Mouse (Mus musculus) lung, postnatal 10 days (tissue): ENCODE results near the gene Gm49425.

Source experiments
- DNase-seq: peaks from one replicate; pipeline ENCODE4 v3.0.0; 2021

Gm49425 gene

DNA sequence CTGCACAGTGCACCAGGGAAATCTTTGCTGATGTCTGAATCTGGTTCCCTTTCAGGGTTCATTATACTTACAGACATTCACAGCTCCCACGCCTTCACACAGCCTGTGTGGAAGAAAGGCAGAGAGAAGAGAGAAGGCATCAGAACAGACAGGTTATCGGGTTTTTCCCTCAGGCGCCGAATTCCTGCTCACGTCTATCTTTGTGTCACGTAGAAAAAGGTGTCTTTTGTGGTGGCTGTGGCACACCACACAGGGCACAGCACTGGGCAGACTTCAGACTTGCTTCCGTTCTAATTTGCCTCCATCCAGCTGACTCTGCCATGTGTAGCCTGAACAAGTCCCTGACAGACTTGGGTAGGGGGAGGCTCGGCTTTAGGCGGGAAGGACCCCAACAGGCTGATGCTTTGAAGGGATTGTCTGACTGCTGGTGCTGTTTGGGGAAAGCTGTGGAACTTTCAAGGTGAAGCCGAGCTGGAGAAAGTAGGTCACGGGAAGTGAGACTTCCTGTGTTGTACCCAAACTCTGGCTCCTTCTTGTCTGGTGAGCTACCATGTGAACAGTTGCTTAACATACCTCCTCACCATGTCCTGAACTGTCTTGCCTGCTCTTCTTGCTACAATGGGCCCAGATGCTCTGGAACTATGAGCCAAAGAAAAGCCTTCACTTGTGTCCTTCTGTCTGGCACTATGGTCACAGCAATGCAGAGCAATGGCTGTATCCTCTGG, 31.0 kb downstream of the Gm49425 start:
- no peak for DNase-seq

DNA sequence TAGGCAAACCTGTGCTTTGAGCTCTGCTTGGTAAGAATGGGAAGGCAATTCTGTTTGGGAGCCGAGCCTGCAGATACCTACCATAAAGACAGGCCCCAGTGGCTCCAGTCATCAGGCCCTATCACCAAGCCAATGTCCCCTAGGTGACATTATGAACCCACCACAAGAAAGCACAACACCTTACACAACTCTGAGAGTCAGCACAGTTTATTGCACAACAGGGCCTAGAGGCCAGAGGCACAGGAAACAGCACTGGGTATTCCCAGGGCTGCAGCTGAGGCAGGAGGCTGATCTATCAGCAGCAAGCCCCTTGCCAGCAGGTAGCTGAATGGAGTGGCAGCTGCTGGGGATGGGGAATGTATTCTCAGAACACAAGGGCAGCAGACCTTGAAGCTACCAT, 32.1 kb downstream of the Gm49425 start:
- DNase-seq: no peak

DNA sequence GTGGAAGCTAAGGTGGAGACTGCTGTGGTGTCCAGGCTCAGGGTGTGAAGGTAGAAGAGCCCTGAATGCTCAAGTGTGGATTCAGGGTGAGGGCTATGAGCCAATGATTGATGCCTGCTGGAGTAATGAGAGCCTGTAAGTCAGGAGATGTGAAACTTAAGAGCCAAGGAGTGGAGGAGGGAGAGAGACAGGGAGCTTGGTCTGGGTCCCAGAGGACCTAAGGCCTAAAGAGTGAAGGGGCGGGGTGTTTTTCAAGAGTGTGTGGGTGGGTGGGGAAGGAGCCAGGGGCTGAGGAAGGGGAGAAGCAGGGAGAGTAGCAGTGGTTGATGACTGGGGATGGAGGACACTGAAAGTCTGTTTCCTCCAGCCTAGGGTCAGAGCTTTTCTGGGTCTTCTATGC, 33.4 kb downstream of the Gm49425 start:
- no peak for DNase-seq

DNA sequence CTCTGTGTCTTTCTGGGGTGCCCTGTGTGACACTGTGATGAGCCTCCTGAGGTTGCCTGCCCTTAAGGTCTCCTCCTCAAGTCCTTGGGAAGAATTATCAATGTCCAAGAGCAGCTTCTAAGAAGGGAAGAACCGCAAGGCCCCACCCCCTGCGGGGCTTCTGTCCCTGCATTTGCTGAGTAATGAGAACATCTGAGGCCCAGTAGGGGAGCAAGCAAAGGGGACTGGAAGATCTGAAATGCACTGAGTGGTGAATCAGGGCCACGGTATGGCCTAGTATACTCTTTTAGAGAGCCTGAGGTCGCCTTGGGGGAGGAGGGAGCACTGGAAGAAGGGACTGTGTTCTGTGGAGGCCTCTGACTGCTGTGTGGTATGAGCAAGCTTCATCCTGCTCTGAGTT, 35.0 kb downstream of the Gm49425 start:
- no peak for DNase-seq

DNA sequence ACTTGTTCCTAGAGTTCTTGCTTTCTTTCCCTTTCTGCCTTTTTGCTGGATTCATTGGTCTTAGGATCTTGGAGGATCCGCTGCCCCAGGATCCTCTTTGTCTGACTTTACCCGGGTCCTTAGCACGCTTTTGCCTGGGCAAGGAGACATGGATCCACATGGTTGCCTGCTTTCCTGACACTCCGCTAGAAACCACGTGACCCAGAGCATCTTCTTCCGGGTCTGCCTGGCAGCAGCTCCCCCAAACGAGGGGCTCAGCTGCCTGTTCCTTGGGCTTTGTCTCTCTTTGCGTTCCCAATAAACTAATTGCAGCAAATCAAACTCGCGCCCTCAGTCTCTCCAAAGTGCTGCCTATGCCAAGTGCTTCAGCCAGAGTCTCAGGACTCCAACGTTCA, 37.4 kb downstream of the Gm49425 start:
- DNase-seq: no peak

DNA sequence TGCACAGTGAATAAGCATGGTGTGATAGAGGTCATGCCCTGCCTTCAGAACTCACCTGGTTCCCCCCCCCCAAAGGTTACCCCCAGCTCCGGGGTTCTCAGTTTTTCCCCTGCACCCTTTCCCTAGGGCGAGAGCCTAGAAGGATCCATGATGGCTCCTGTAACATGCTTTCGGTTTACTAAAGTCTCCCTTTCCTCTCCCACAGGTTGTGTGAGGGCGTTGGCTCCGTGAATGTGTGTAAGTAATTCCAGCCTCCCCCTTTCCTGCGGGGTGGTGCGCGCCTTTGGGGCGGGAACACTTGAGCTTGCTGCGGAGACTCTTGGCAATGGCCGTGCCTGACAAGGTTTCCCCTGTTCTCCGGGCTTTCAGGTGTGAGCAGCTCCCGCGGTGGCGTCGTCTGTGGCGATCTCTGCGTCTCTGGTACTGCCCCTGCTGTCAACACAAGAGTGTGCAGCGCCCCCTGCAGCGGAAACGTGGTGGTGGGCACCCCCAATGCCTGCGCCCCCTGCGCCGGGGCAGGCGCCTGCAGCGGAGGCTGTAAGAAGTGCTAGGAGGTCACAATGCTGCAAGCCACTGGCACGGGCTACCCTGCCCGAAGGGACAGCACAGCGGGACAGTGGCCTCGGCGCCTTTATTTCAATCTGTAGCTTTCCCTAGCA, 37.9 kb downstream of the Gm49425 start:
- peak; percentile 71 for DNase-seq

DNA sequence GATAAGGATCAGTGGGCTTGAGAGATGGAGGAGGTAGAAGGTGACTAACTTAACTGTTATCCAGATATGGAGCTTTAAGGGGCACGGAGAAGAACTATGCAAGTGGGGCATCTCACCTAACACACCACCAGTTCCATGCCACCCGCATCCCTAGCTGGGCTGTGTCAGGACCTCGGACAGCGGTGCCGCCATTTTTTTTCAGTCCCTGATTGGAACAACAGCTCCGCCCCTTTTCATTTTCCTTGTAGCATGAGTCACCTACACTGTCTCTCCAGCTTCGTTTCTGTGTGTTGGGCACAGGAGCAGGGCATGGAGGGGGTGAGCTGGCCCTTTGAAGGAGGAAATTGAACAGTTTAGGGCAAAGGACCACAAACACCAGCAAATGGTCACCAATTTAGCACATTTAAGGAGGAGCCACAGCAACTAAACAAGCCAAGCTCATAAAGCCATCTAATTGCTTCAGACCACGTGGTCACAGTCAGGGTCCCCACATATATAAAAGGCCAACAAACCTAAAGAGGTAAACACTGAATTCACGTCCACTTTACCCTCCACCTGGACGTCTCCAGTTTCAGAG, 44.0 kb downstream of the Gm49425 start, which contains the start of gene Krt86:
Gene Krt86, plus strand, starts transcription at position 527 of the 577 bp plus-strand sequence.
- DNase-seq: peak; percentile 60

DNA sequence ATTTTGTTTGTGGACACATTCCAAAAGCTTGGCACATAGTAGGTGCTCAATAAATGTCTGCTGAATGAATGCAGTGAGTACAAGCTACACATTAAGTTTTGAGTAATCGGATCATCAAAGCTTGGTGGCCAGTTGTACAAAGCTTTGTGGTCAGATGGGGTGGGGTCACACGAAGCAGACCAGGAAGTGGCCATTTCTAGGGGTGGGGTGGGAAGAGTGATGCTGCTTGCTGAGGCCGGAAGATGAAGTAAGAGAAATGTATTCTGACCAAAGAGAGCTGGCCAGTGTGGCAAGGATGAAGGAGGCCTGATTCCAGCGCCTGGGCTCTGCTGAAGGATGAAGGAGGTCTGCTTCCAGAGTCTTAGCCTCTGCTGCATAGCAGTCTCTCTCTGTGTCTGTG, 48.0 kb downstream of the Gm49425 start:
- no peak for DNase-seq
